Mouse (Mus musculus) urinary bladder, postnatal 25 days (tissue): ENCODE results near the gene Adm.
A peak's percentile ranks its signal among the peaks of the same experiment; 100 is the strongest.
"Not testable (repeated sequence)": the region's sequence is repeated elsewhere in the genome, so short reads cannot be mapped to it uniquely, and the experiment has no call there.

Experiments used
- DNase-seq: peaks from one replicate; pipeline ENCODE4 v3.0.0; 2022; ENCODE audit warnings: low spot score

Adm gene

DNA sequence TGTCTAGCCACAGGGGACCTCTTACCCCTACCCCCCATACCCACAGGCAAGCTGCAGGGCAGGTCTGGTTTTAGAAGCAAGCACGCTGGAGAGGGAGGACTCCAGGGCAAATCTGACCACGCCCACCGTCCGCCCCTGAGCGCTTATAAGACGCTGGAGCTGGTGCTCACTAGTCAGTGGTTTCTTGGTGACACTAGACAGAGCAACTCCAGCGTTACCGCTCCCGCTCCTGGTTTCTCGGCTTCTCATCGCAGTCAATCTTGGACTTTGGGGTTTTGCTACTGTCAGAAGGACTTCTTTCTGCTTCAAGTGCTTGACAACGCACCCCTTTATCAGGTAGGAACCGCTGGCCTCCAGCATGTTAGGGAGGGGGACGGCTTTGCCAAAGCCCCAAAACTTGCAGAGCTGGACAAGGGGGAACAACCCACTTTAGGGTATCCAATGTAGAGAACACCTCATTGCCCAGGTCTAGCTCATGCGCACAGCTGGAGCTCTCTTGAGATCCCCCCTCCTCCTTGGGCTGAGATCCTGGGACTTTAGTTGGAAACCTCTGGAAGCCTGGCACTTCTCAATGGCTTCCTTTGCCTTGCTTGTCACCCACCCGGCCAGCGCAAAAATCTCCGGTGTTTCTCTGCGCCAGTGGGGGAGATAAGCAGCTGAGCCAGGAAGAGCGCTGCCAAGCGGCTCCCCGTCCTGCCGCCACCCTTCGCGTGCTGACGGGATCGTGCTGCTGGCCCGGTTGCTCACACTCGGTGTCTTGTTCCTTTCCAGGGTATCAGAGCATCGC, at the start of gene Adm:
Gene Adm, plus strand, starts transcription at position 176 of the 787 bp plus-strand sequence.
- DNase-seq, result peak; percentile 86

- no peak for DNase-seq
Observed at GRCm38 (mm10) chr7:110583705-110584104, 43.8 kb upstream of the Adm start.

DNA sequence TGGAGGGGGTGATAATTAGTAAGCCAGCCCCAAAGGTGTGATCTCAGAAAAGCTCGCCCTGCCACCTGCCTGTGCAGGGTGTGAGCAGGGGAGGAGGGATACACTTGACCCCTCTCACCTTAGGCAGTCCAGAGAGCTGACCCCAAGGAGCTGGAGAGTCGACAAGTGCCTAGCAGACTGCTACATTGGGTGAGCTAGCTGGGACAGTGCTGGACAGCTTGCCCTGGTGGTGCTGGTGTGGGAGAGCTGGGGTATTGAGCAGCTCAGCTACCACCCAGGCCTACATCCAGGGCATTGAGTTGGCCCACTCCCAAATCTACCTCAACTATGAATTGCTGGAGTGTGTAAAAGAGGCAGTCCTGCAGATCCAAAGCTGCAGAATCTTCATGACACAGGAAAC, 43.3 kb upstream of the Adm start:
- DNase-seq, result no peak

GRCm38 (mm10) chr7:110585250-110585649, 42.2 kb upstream of the Adm start:
- no peak for DNase-seq

DNA sequence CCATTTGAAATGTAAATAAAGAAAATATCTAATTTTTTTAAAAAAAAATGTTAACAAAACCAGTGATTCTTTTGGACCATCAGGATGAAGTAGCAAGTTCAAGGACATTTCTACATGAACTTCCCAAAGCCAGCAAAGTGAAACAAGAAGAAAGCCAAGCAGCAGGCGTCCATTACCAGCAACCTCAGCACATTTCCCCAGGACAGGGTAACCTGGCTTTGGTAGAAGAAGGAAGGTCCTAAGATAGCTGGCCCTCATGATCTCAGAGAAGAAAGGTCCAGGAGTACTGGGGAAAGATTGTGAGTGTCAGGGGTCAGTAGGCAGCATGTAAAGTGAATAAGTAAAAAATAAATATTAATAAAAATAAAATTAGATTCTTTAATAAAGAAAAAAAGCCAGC, 39.7 kb upstream of the Adm start:
- no peak for DNase-seq

DNA sequence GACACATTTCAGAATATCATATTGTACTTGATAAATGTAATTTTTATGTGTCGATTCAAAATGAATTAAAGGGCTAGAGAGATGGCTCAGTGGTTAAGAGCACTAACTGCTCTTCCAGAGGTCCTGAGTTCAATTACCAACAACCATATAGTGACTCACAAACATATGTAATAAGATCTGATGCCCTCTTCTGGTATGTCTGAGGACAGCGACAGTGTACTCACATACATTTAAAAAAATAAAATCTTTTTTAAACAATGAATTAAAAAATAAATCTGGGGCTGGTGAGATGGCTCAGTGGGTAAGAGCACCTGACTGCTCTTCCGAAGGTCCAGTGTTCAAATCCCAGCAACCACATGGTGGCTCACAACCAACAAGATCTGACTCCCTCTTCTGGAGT, 33.5 kb upstream of the Adm start:
- DNase-seq, result not testable (repeated sequence)

GRCm38 (mm10) chr7:110597141-110597540, 30.3 kb upstream of the Adm start:
- DNase-seq, result no peak

DNA sequence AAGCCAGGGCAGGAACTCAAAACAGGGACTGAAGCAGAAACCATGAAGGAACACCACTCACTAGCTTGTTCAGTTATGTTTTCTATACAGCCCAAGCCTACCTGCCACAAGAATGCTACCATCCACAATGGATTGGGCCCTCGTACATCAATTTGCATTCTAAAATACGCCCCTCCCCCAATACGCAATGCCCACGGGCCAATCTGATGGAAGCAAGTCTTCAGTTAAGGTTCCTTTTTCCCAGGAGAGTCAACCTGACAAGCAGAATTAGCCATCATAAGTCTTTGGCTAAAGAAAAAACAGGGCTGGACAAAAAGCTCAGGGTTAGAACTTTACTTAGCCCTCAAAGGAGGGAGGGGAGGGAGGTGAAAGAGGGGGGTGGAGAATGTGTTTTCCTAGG, 22.0 kb upstream of the Adm start:
- DNase-seq, result no peak

GRCm38 (mm10) chr7:110606906-110607305, 20.6 kb upstream of the Adm start:
- no peak for DNase-seq

GRCm38 (mm10) chr7:110613381-110614132, 13.9 kb upstream of the Adm start:
- no peak for DNase-seq

DNA sequence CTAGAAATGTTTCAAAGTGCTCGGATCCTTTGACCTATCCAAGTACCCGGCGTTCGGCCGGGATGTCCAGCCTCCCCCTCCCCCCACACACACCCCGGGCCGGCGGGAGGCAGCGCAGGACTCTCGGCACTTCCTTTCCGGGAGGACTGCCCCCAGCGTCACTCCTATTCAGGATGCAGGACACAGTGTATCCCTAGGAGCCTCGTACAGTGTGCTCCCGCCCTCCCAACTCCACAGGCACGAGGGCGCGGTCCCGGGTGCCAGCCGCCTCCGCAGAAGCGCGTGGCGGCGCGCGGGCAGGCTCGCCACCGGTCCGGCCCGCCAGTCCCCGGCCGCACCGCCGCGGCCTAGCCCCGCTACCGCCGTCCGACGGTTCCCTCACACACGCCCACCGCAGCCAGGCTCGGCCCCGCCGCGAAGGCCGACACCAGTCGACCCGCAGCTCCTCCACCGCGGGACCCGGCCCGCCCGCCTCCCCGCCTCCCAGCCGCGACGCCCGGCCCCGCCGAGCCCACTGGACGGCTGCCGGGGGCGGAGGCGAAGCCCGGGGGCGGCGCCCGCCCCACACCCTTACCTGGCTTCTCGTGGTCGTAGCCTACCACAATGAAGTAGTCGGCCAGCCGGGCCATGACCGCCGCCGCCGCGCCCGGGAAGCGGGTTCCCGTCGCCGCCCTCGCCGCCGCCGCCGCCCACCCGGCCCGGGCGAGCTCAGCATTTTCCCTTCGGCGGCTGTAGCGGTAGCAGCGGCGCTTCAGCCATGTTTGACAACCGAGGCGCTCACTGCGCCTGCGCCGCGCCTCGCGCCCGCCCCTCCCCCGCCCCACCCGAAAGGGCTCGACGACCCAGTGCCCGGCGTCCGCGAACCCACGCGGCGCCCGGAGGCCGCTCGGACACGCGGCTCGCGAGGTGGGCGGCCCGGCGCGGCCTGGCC, 13.1 kb upstream of the Adm start, which contains the start of gene Sbf2:
Gene Sbf2, minus strand, starts transcription at position 790 of the 931 bp plus-strand sequence.
- DNase-seq, result peak; percentile 68

DNA sequence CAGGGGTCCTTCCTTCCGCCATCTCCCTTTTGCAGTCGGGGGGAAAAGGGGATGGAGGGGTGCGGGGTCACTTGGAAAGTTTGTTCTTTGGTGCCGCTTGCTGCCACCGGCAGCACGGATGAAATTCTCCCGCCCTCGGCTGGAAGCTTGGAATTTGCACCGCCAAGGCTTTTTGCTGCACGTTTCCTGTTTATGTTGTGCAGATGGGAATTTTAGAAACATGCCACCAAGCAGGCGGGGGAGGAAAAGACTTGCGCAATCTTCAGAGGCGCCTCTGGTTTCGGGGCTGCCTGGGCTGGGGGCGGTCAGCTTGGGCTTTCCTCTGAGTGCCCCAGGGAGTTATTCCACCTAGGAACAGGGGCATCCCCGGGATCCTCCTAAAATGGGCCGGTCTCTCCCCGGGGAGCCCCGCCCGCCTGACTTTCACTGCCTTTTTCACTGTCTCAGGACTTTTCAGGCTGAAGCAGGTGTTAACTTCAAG, 12.3 kb upstream of the Adm start:
- DNase-seq, result peak; percentile 53

DNA sequence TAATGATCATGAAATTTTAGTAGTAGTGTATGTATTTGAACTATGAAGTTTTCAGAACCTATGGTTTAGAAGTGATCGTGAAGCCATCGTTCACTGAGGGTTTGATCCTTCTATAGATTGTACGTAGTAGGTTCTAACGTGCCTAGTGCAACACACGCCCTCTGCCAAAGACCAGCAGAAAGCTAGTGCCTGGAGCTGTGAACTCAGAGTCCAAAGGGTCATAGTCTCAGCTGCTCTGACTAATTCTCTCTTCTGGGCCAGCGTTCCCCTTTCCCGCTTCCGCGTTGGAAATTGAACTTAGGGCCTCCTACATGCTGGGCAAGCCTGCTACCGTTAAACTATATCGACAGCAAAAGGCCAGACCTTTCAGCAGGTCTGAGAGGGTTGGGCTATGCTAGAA, 11.7 kb upstream of the Adm start:
- no peak for DNase-seq

- DNase-seq, result no peak
Observed at GRCm38 (mm10) chr7:110619086-110619611, 8.3 kb upstream of the Adm start.

- no peak for DNase-seq
Observed at GRCm38 (mm10) chr7:110624067-110624466, 3.4 kb upstream of the Adm start.

DNA sequence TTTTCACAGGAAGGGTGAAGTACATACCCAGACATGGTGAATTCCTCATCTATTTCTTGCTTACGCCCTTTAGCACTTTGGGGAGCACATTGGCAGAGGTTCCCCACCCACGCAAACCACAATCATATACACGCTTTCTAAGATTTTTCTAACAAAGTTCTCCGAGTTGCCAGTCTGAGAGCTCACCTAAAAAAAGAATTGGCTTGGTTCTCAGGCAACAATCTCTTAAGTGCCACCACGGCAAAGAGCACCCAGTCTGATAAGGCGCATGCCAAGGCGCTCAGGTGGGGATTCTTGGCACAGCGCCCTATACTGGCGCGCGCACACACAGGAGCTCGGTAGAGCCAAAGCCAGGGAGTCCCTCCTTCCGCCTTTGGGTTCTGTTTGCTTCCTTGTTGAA, 2.5 kb upstream of the Adm start:
- no peak for DNase-seq

GRCm38 (mm10) chr7:110625489-110625888, 2.0 kb upstream of the Adm start:
- DNase-seq, result no peak

GRCm38 (mm10) chr7:110626186-110627098, 1.0 kb upstream of the Adm start:
- no peak for DNase-seq

DNA sequence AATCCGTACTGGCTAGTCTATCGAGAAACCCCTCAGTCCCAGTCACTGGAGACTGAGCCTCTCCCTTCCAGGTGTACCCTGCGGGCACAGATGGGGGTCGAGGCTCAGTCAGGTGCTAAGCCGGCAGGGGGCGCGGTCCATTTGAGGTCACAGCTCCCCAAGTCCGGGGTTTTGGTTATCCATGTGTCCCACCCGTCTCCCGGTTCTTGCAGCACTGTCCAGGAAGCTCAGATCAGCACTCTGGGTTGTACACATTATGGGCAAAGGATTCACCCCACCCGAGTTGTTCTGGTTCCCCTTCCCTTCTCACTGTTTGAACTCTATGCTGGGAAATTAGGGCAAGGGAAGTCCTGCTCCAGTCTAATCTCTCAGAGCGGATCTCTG, 370 bp upstream of the Adm start:
- DNase-seq, result no peak

DNA sequence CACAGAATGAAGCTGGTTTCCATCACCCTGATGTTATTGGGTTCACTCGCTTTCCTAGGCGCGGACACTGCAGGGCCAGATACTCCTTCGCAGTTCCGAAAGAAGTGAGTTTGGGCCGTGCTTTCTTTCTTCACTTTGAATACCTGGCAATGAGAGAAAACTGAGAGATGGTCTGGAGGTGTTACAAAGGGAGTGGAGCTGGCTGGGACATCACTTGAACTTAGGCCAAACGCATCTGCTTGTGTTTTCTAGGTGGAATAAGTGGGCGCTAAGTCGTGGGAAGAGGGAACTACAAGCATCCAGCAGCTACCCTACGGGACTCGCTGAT, 776 bp downstream of the Adm start:
- DNase-seq, result no peak
